Mouse (Mus musculus) heart, adult 18-20 months (tissue): ENCODE results near the gene Serinc5. TPM values are rescaled to one million over a fixed set of nuclear protein-coding genes. Genes with fewer than 3 reads are reported as not detected.
A peak's percentile ranks its signal among the peaks of the same experiment; 100 is the strongest.

Experiments
- DNase-seq, 2 experiments: peaks; one replicate each; pipeline ENCODE4 v3.0.0; 2021 to 2022; ENCODE audit warnings: mixed read lengths in 1 of 2
- total RNA-seq, 2 experiments: library from RNA; stranded (reverse); gene quantifications; 2 replicates each; pipeline ENCODE4 v1.2.3; 2021

The Serinc5 gene
- total RNA-seq, 2 experiments from 2014 or later = 10.2 to 12.4 TPM

- DNase-seq = no peak
Measured at GRCm38 (mm10) chr13:92613094-92613493, 2.2 kb downstream of the Serinc5 start.

GRCm38 (mm10) chr13:92615201-92615600, 4.3 kb downstream of the Serinc5 start:
- no peak for DNase-seq

GRCm38 (mm10) chr13:92616459-92616858, 5.6 kb downstream of the Serinc5 start:
- DNase-seq = no peak

GRCm38 (mm10) chr13:92626196-92626595, 15.3 kb downstream of the Serinc5 start:
- no peak for DNase-seq

GRCm38 (mm10) chr13:92626725-92627124, 15.8 kb downstream of the Serinc5 start:
- DNase-seq = no peak

GRCm38 (mm10) chr13:92629509-92629908, 18.6 kb downstream of the Serinc5 start:
- DNase-seq = no peak

GRCm38 (mm10) chr13:92631450-92631849, 20.6 kb downstream of the Serinc5 start:
- DNase-seq = no peak

GRCm38 (mm10) chr13:92632550-92632949, 21.7 kb downstream of the Serinc5 start:
- no peak for DNase-seq

- no peak for DNase-seq
Measured at GRCm38 (mm10) chr13:92635040-92635439, 24.1 kb downstream of the Serinc5 start.

GRCm38 (mm10) chr13:92636226-92636909, 25.5 kb downstream of the Serinc5 start:
- DNase-seq = no peak

- DNase-seq = peak; percentile 50 to 70
Measured at GRCm38 (mm10) chr13:92636910-92637275, 26.0 kb downstream of the Serinc5 start.

GRCm38 (mm10) chr13:92639093-92640014, 28.5 kb downstream of the Serinc5 start:
- no peak for DNase-seq

- DNase-seq = no peak
Measured at GRCm38 (mm10) chr13:92644199-92644598, 33.3 kb downstream of the Serinc5 start.

GRCm38 (mm10) chr13:92644753-92645152, 33.9 kb downstream of the Serinc5 start:
- no peak for DNase-seq

GRCm38 (mm10) chr13:92647695-92648094, 36.8 kb downstream of the Serinc5 start:
- DNase-seq = peak; percentile 36 to 53

- no peak for DNase-seq
Measured at GRCm38 (mm10) chr13:92649111-92649510, 38.2 kb downstream of the Serinc5 start.

- DNase-seq = peak in 1 of 2 experiments; percentile 20
Measured at GRCm38 (mm10) chr13:92650956-92651355, 40.1 kb downstream of the Serinc5 start.

- no peak for DNase-seq
Measured at GRCm38 (mm10) chr13:92652498-92652897, 41.6 kb downstream of the Serinc5 start.

GRCm38 (mm10) chr13:92653283-92653682, 42.4 kb downstream of the Serinc5 start:
- DNase-seq = peak; percentile 25 to 33

- DNase-seq = peak; percentile 50 to 60
Measured at GRCm38 (mm10) chr13:92656815-92657513, 46.1 kb downstream of the Serinc5 start.

GRCm38 (mm10) chr13:92659611-92660010, 48.7 kb downstream of the Serinc5 start:
- no peak for DNase-seq

- peak in 1 of 2 experiments; percentile 31 for DNase-seq
Measured at GRCm38 (mm10) chr13:92662555-92663286, 51.8 kb downstream of the Serinc5 start.
